Mouse (Mus musculus): Measurements from ENCODE around the gene Ctsj. TPM values are rescaled to one million over a fixed set of nuclear protein-coding genes. Genes with fewer than 3 reads are reported as not detected.
"Not testable (repeated sequence)": the region's sequence is repeated elsewhere in the genome, so short reads cannot be mapped to it uniquely, and the experiment has no call there.

Ctsj gene
- total RNA-seq (2021): not detected
- long read RNA-seq, experiment 1: 0 reads
- long read RNA-seq, experiment 2: 0 reads

DNA sequence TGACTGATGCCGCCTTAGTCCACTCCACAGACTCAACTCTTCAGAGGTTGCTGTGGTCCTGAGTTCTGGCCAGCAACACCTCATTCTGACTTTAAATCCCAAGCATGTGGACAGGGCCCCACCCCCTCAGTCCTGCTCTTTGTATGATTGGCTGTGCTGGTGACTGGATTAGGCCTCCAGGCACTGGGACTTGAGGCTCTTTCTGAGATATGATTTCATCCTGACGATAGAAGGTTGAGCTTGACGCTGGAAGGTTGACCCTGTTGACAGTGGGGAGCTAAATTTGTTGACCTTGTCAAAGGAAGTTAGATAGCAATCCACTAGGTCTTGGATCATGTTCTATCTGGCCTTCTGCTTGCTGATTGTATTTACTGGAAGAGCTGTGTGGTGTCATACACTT lies at the start of gene Ctsj:
Gene Ctsj, minus strand, starts transcription at position 101 of the 400 bp plus-strand sequence.
- DNase-seq (ENCODE audit: low spot score): no peak

DNA sequence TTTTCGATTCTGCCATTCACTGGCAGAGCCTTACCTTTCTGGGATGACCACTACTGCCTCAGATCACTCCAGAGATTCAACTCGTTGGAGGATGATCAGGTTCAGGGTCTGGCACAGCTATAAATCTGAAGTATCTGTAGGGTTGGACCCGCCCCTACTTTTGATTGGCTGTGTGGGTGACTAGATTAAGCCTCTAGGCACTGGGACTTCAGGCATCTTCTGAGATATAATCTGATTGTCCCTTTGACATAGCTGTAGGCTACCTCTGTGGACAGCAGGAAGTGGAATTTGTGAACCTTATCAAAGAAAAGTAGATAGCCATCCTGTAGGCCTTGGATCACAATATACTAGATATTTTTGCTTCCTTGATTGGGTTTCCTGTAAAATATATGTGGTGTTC lies 34.8 kb upstream of the Ctsj start, which contains the start of gene Ctsq:
Gene Ctsq, minus strand, starts transcription at position 101 of the 400 bp plus-strand sequence.
- DNase-seq (ENCODE audit: low spot score): no peak

DNA sequence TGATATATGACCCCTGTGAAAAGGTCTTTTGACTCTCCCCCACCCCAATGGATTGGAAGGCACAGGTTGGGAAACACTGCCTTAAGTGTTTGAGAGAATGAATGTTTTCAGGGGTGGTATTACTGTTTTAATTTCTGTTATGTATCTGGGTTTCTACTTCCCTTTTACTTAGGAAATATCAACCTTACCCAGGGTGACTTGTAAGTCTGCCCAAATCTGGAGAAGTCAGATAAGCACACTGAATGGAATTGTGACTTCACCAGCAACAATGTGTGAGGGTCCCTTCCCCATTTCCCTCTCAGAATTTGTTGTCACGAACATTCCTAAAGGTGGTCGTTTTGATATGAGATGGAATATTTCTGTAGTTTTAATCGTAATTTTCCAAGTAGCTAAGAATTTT lies 17.0 kb upstream of the Ctsj start:
- no peak for DNase-seq (ENCODE audit: low spot score)

DNA sequence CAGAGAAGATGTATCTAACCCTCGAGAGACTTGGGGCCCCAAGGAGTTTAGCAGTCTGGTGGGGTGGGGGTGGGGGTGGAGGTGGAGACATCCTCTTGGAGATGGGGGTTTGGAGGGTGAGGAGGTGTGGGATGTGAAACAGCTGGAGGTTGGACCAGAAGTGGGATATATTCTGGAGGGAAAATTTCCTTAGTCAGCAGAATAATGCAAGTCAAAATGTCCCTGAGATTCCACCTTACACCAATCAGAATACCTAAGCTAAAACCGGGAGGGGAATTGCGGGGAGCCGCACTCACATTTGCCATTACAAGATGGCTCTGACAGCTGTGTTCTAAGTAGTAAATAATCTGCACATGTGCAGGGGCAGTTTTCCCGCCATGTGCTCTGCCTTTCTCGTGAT lies 16.1 kb upstream of the Ctsj start:
- DNase-seq (ENCODE audit: low spot score): no peak

DNA sequence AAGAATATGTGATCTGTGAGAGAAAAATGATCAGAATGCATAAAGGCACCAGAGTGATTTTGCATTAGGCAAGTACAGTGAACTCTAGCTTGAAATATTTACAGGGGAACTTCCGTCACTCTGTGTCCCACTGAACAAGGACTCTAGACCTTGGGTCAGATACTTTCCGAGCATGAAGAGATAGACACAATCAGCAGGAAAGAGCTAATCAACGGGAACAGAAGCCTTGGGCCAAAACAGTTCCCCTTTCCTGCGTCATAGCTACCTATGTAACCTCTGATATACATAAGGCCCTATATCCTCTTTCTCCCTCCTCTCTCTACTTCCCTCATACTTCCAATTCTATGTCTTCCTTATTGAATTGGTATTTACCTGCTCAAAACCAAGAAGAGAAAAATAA lies 4.4 kb upstream of the Ctsj start:
- DNase-seq (ENCODE audit: low spot score): no peak

DNA sequence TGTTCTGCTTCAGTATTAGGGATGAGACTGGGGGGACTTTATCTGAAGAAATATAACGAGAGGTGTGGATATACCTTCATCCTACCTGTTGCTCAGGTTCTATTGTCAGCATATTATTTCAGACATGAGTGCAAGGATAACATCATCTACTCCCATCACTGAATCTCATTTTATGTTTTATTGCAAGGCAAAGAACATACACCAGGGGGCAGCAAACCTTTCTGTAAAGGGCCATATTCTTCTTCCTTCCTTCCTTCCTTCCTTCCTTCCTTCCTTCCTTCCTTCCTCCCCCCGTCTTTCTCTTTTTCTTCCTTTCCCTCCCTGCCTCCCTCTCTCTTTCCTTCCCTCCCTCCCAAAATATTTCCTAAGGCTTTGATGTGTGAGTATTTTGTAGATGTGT lies 8.2 kb downstream of the Ctsj start:
- no peak for DNase-seq (ENCODE audit: low spot score)

DNA sequence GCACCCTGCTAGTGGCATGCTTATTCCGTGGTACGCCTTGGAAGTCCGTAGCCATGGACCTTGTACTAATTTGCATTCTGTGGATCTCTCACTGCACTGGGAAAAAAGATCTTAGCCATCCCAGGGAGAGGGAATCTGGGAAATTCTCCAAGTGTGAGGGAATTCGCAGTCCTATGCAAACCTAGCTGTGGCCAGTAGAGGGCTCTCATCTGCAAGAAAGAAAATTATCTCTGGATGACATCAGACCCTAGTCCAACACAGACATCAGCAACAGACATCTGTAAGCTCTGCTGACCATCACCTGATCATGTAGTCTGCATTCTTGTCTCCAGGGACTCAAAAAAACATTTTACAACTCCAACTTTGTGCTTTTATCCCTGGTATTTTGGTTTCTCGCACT lies 18.8 kb downstream of the Ctsj start:
- DNase-seq (ENCODE audit: low spot score): not testable (repeated sequence)

DNA sequence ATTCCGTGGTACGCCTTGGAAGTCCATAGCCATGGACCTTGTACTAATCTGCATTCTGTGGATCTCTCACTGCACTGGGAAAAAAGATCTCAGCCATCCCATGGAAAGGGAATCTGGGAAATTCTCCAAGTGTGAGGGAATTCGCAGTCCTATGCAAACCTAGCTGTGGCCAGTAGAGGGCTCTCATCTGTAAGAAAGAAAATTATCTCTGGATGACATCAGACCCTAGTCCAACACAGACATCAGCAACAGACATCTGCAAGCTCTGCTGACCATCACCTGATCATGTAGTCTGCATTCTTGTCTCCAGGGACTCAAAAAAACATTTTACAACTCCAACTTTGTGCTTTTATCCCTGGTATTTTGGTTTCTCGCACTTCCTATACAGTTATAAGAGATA lies 33.4 kb downstream of the Ctsj start:
- DNase-seq (ENCODE audit: low spot score): not testable (repeated sequence)

DNA sequence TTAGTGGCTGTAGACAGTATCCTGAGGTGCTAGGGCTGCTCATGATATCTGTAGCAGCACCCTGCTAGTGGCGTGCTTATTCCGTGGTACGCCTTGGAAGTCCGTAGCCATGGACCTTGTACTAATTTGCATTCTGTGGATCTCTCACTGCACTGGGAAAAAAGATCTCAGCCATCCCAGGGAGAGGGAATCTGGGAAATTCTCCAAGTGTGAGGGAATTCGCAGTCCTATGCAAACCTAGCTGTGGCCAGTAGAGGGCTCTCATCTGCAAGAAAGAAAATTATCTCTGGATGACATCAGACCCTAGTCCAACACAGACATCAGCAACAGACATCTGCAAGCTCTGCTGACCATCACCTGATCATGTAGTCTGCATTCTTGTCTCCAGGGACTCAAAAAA lies 41.8 kb downstream of the Ctsj start:
- DNase-seq (ENCODE audit: low spot score): peak; percentile 7

DNA sequence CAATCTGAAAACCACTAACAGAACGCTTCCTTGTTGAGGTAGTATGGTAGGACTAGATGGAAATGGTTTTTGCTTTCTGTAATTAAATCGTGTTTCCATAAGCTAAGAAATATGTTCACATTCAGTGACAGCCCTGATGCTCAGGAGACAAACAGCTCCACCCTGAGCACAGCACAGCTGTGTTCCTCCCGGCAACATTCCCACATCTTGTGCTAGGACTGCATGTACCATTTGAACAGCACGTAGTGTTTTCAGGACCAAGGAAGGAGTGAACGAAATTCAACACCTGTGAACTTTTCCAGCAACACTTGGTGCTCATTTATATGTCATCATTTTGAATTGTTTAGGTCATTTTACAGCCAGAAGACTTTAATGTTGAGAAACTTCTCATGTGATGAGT lies 44.1 kb downstream of the Ctsj start:
- peak; percentile 34 for DNase-seq (ENCODE audit: low spot score)

Other genes with a start within 250 kb of the Ctsj start
- gene BC051665, start 219.6 kb downstream of the Ctsj start, total RNA-seq (2021): not detected
- not detected for gene Ctsll3, start 203.1 kb downstream of the Ctsj start, total RNA-seq (2021)
- not detected for gene 4930486L24Rik, start 141.5 kb downstream of the Ctsj start, total RNA-seq (2021)
- gene Gm49392, start 109.1 kb downstream of the Ctsj start, total RNA-seq (2021): 1 to 10 TPM in 1 of 2 experiments, under 1 TPM in 1; 0.48 to 1.0 TPM
- gene Ctla2b, start 108.5 kb downstream of the Ctsj start, total RNA-seq (2021): 1 to 10 TPM; 2.7 to 3.1 TPM
- not detected for gene Tpbpb, start 101.1 kb downstream of the Ctsj start, total RNA-seq (2021)
- not detected for gene Gm49393, start 70.4 kb downstream of the Ctsj start, total RNA-seq (2021)
- 1 to 10 TPM in 1 of 2 experiments, not detected in 1; 1.0 TPM for gene Gm49391, start 69.4 kb downstream of the Ctsj start, total RNA-seq (2021)
- 10 to 100 TPM; 18.2 to 24.3 TPM for gene Ctla2a, start 69.3 kb downstream of the Ctsj start, total RNA-seq (2021)
- not detected for gene Tpbpa, start 64.0 kb downstream of the Ctsj start, total RNA-seq (2021)
- gene Ctsq, start 34.7 kb upstream of the Ctsj start, total RNA-seq (2021): not detected
- gene Ctsr, start 158.3 kb upstream of the Ctsj start, total RNA-seq (2021): not detected
- not detected for gene Cts6, start 197.5 kb upstream of the Ctsj start, total RNA-seq (2021)
- not detected for gene Cts8, start 249.4 kb upstream of the Ctsj start, total RNA-seq (2021)